Mouse (Mus musculus): ENCODE measurements around the gene Commd7. TPM values are rescaled to one million over a fixed set of nuclear protein-coding genes. Genes with fewer than 3 reads are reported as not detected.

Commd7 gene
- polyA plus RNA-seq, 1 experiment from 2014 or later, result 63.1 TPM

- no peak overlapping the region for H3K4me2 ChIP-seq (replicated peaks)
- ATAC-seq (ENCODE audit: low FRiP score, low read depth), result no peak
Observed at GRCm38 (mm10) chr2:153618439-153618838, 14.1 kb downstream of the Commd7 start.

GRCm38 (mm10) chr2:153616893-153617292 lies 15.7 kb downstream of the Commd7 start:
- Histone ChIP-seq H3K9ac (replicated peaks) (no peak overlapping the region), H3K4me1 (peaks cover 7% of the 10 kb centered on the region; the same call in 1 of the 2 replicates), H3K27me3 (no peaks in the 10 kb centered on the region), H3K27ac (replicated peaks) (no peak overlapping the region), H3K4me2 (replicated peaks) (no peak overlapping the region), H3K4me3 (no peak overlapping the region), H3K9me3 (no peaks in the 10 kb centered on the region), H3K36me3 (peaks cover 47% of the 10 kb centered on the region)
- 93% methylated on average over 3 of the region's 3 CpGs for WGBS
- no peak for ATAC-seq (ENCODE audit: low FRiP score, low read depth)

More at GRCm38 (mm10) chr2:153618439-153618838, 14.1 kb downstream of the Commd7 start:
- no peak overlapping the region for H3K4me3 ChIP-seq
- H3K36me3 ChIP-seq, result peaks cover 63% of the 10 kb centered on the region
- no peak overlapping the region for H3K9ac ChIP-seq (replicated peaks)
- no peak overlapping the region for H3K27ac ChIP-seq (replicated peaks)
- H3K4me1 ChIP-seq, result no peaks in the 10 kb centered on the region
- H3K9me3 ChIP-seq, result no peaks in the 10 kb centered on the region
- 88% methylated on average over 6 of the region's 6 CpGs for WGBS
- no peaks in the 10 kb centered on the region for H3K27me3 ChIP-seq

- Histone ChIP-seq H3K4me3 (no peak overlapping the region), H3K27me3 (no peaks in the 10 kb centered on the region), H3K9me3 (no peaks in the 10 kb centered on the region), H3K36me3 (peaks cover 7% of the 10 kb centered on the region; the same call in 1 of the 2 replicates), H3K4me2 (replicated peaks) (no peak overlapping the region), H3K4me1 (peaks cover 24% of the 10 kb centered on the region), H3K27ac (replicated peaks) (peak overlapping the region; percentile 39; the same call in 1 of the 2 replicates), H3K9ac (replicated peaks) (no peak overlapping the region)
- ATAC-seq (ENCODE audit: low FRiP score, low read depth), result no peak
- 16% methylated on average over 3 of the region's 3 CpGs for WGBS
Observed at GRCm38 (mm10) chr2:153612594-153613281, 19.8 kb downstream of the Commd7 start.

- 97% methylated on average over 1 of the region's 1 CpGs for WGBS
- Histone ChIP-seq H3K4me2 (replicated peaks) (no peak overlapping the region), H3K27me3 (no peaks in the 10 kb centered on the region)
Observed at GRCm38 (mm10) chr2:153611743-153612142, 20.8 kb downstream of the Commd7 start.

GRCm38 (mm10) chr2:153611241-153611630 lies 21.3 kb downstream of the Commd7 start:
- Histone ChIP-seq H3K27me3 (no peaks in the 10 kb centered on the region), H3K9me3 (no peaks in the 10 kb centered on the region), H3K4me2 (replicated peaks) (0 out of 2 replicates have a peak overlapping the region, but pooled peaks have one; percentile 12), H3K4me3 (no peak overlapping the region), H3K36me3 (peaks cover 7% of the 10 kb centered on the region; the same call in 1 of the 2 replicates), H3K4me1 (peaks cover 24% of the 10 kb centered on the region), H3K27ac (replicated peaks) (peak overlapping the region; percentile 89), H3K9ac (replicated peaks) (peak overlapping the region; percentile 32; the same call in 1 of the 2 replicates)
- WGBS, result 62% methylated on average over 7 of the region's 7 CpGs
- ATAC-seq (ENCODE audit: low FRiP score, low read depth), result 0 out of 2 replicates have a peak, but pooled peaks have one; percentile 10

More at GRCm38 (mm10) chr2:153611743-153612142, 20.8 kb downstream of the Commd7 start:
- Histone ChIP-seq H3K9ac (replicated peaks) (no peak overlapping the region), H3K4me1 (peaks cover 24% of the 10 kb centered on the region), H3K4me3 (no peak overlapping the region), H3K36me3 (peaks cover 7% of the 10 kb centered on the region; the same call in 1 of the 2 replicates), H3K27ac (replicated peaks) (no peak overlapping the region), H3K9me3 (no peaks in the 10 kb centered on the region)
- ATAC-seq (ENCODE audit: low FRiP score, low read depth), result no peak

- H3K4me2 ChIP-seq (replicated peaks), result 0 out of 2 replicates have a peak overlapping the region, but pooled peaks have one; percentile 12
Observed at GRCm38 (mm10) chr2:153610426-153611240, 21.9 kb downstream of the Commd7 start.

GRCm38 (mm10) chr2:153609548-153609947 lies 23.0 kb downstream of the Commd7 start:
- no peak overlapping the region for H3K9ac ChIP-seq (replicated peaks)
- H3K4me2 ChIP-seq (replicated peaks), result 0 out of 2 replicates have a peak overlapping the region, but pooled peaks have one; percentile 5
- H3K27me3 ChIP-seq, result no peaks in the 10 kb centered on the region
- H3K9me3 ChIP-seq, result no peaks in the 10 kb centered on the region
- peak; percentile 69 for ATAC-seq (ENCODE audit: low FRiP score, low read depth)
- WGBS, result 7% methylated on average over 9 of the region's 9 CpGs
- H3K36me3 ChIP-seq, result no peaks in the 10 kb centered on the region
- no peak overlapping the region for H3K4me3 ChIP-seq
- peak overlapping the region; percentile 89; the same call in 1 of the 2 replicates for H3K27ac ChIP-seq (replicated peaks)
- peaks cover 24% of the 10 kb centered on the region for H3K4me1 ChIP-seq

More at GRCm38 (mm10) chr2:153610426-153611240, 21.9 kb downstream of the Commd7 start:
- H3K9ac ChIP-seq (replicated peaks), result peak overlapping the region; percentile 32; the same call in 1 of the 2 replicates
- H3K36me3 ChIP-seq, result peaks cover 7% of the 10 kb centered on the region; the same call in 1 of the 2 replicates
- no peaks in the 10 kb centered on the region for H3K9me3 ChIP-seq
- H3K27me3 ChIP-seq, result no peaks in the 10 kb centered on the region
- no peak overlapping the region for H3K4me3 ChIP-seq
- peaks cover 24% of the 10 kb centered on the region for H3K4me1 ChIP-seq
- 17% methylated on average over 14 of the region's 14 CpGs for WGBS
- peak; percentile 58 for ATAC-seq (ENCODE audit: low FRiP score, low read depth)
- H3K27ac ChIP-seq (replicated peaks), result peak overlapping the region; percentile 89

GRCm38 (mm10) chr2:153609058-153609457 lies 23.5 kb downstream of the Commd7 start:
- no peak overlapping the region for H3K4me2 ChIP-seq (replicated peaks)
- H3K4me3 ChIP-seq, result no peak overlapping the region
- ATAC-seq (ENCODE audit: low FRiP score, low read depth), result no peak
- H3K27me3 ChIP-seq, result no peaks in the 10 kb centered on the region
- H3K9ac ChIP-seq (replicated peaks), result no peak overlapping the region
- H3K4me1 ChIP-seq, result peaks cover 24% of the 10 kb centered on the region
- H3K27ac ChIP-seq (replicated peaks), result no peak overlapping the region
- 64% methylated on average over 8 of the region's 8 CpGs for WGBS
- H3K9me3 ChIP-seq, result no peaks in the 10 kb centered on the region
- H3K36me3 ChIP-seq, result no peaks in the 10 kb centered on the region

- Histone ChIP-seq H3K4me3 (no peak overlapping the region), H3K9me3 (no peaks in the 10 kb centered on the region), H3K4me1 (peaks cover 22% of the 10 kb centered on the region), H3K4me2 (replicated peaks) (no peak overlapping the region), H3K36me3 (no peaks in the 10 kb centered on the region), H3K9ac (replicated peaks) (no peak overlapping the region), H3K27ac (replicated peaks) (no peak overlapping the region), H3K27me3 (no peaks in the 10 kb centered on the region)
- no peak for ATAC-seq (ENCODE audit: low FRiP score, low read depth)
- 83% methylated on average over 13 of the region's 13 CpGs for WGBS
Observed at GRCm38 (mm10) chr2:153607870-153608515, 24.6 kb downstream of the Commd7 start.

- Histone ChIP-seq H3K27ac (replicated peaks) (no peak overlapping the region), H3K9me3 (no peaks in the 10 kb centered on the region), H3K36me3 (no peaks in the 10 kb centered on the region), H3K27me3 (no peaks in the 10 kb centered on the region), H3K4me1 (peaks cover 19% of the 10 kb centered on the region), H3K9ac (replicated peaks) (no peak overlapping the region), H3K4me2 (replicated peaks) (no peak overlapping the region), H3K4me3 (no peak overlapping the region)
- ATAC-seq (ENCODE audit: low FRiP score, low read depth), result no peak
- 76% methylated on average over 3 of the region's 3 CpGs for WGBS
Observed at GRCm38 (mm10) chr2:153606421-153606820, 26.2 kb downstream of the Commd7 start.

- Histone ChIP-seq H3K27me3 (no peaks in the 10 kb centered on the region), H3K4me1 (peaks cover 16% of the 10 kb centered on the region), H3K27ac (replicated peaks) (no peak overlapping the region), H3K4me2 (replicated peaks) (no peak overlapping the region), H3K9ac (replicated peaks) (no peak overlapping the region), H3K9me3 (no peaks in the 10 kb centered on the region), H3K4me3 (no peak overlapping the region), H3K36me3 (no peaks in the 10 kb centered on the region)
- ATAC-seq (ENCODE audit: low FRiP score, low read depth), result no peak
- WGBS, result 33% methylated on average over 4 of the region's 4 CpGs
Observed at GRCm38 (mm10) chr2:153603724-153604123, 28.9 kb downstream of the Commd7 start.

All from midbrain, embryonic 12.5 days (tissue).